Mouse (Mus musculus): ENCODE data around the gene Cnr2.

The Cnr2 gene

GRCm38 (mm10) chr4:135964426-135964825 lies 69.2 kb downstream of the Cnr2 start:
- DNase-seq (ENCODE audit: low read depth), result no peak

GRCm38 (mm10) chr4:135965113-135965512 lies 69.9 kb downstream of the Cnr2 start:
- DNase-seq (ENCODE audit: low read depth), result no peak

GRCm38 (mm10) chr4:135966283-135966682 lies 71.1 kb downstream of the Cnr2 start:
- DNase-seq (ENCODE audit: low read depth), result no peak

GRCm38 (mm10) chr4:135967086-135967760 lies 72.0 kb downstream of the Cnr2 start:
- no peak for DNase-seq (ENCODE audit: low read depth)

- DNase-seq (ENCODE audit: low read depth), result no peak
Measured at GRCm38 (mm10) chr4:135968271-135968869, 73.2 kb downstream of the Cnr2 start.

- DNase-seq (ENCODE audit: low read depth), result no peak
Measured at GRCm38 (mm10) chr4:135969070-135969750, 74.0 kb downstream of the Cnr2 start.

Data from c-Kit-positive CD71-negative TER-119-negative erythroid progenitor cells, embryonic 14.5 days (primary cell).